Mouse (Mus musculus) C2C12 (cell line): ENCODE measurements around the gene Cd6.

ENCODE experiments used
- CTCF ChIP-seq: IDR thresholded peaks from one replicate; pipeline ENCODE4 v1.5.1; 2011; ENCODE audit not compliant: control insufficient read depth, insufficient read depth, insufficient read length
- MYOD1 ChIP-seq: IDR thresholded peaks from one replicate; pipeline ENCODE4 v1.6.1; 2011; ENCODE audit warnings: low read depth; ENCODE audit not compliant: control insufficient read depth, insufficient read length
- USF1 ChIP-seq: IDR thresholded peaks from one replicate; pipeline ENCODE4 v1.6.1; 2011; ENCODE audit warnings: low read depth, mild to moderate bottlenecking, control low read depth, moderate library complexity

DNA sequence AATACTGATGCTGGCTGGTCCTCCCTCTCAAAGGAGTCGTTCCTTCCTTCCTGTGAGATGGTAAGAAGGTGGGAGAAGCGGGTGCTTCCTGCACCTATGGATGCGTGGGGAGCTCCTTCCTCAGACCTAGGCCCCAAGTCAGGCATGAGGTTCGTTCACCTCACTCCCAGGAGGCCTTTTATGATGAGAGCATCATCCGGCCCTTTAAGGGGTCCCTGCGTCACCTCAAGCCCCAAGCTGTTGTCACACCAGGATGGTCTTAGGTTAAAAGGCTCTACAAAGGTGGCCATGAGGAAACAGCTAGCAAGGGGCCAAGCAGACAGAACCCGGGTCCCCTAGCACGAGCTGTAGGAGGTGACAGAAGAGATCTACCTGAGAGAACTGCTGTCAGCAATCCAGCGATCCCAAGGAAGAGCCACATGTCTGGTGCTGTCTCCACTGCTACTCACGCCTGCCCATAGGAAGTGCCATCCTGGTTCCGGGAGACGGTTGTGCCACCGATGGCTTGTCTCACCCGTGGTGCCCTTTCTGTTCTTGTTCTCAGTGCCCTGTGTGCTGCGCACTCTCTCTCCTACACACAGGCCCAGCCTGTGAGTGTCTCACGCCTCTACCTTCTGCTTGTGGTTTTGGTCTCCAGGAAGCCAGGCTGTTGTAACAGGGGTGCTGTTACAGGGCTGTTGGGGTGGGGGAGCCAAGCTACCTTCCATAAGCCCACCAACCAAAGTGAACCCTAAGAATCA lies at the start of gene Cd6:
- TF ChIP-seq CTCF (no peak), MYOD1 (no peak), USF1 (no peak)
